Mouse (Mus musculus): ENCODE data around the gene 1700020N01Rik. TPM values are rescaled to one million over a fixed set of nuclear protein-coding genes. Genes with fewer than 3 reads are reported as not detected.

Gene 1700020N01Rik
- polyA plus RNA-seq, 1 experiment, result not detected

- no peak overlapping the region for H3K4me3 ChIP-seq (ENCODE audit: insufficient read depth, low read depth, low read length)
- H3K27ac ChIP-seq (ENCODE audit: insufficient read depth, low read depth, low read length), result no peak overlapping the region
- 88% methylated on average over 5 of the region's 5 CpGs for WGBS
- no peak for TF ChIP-seq POLR2A (IDR thresholded peaks at IDR 0.05; ENCODE audit: insufficient read depth, low read depth, low read length)
- TF ChIP-seq CTCF (IDR thresholded peaks at IDR 0.05; ENCODE audit: insufficient read depth, low read depth, low read length), result no peak
- H3K4me1 ChIP-seq (ENCODE audit: control insufficient read depth, insufficient read depth, low read length), result no peaks in the 10 kb centered on the region
These were observed 77.2 kb downstream of the 1700020N01Rik start for GRCm38 (mm10) chr10:21670168-21670567.

Other genes starting within 250 kb of the 1700020N01Rik start
- not detected in 2 replicates for gene Aldh8a1, start 215.9 kb upstream of the 1700020N01Rik start, polyA plus RNA-seq (2012; ENCODE audit: insufficient read depth, insufficient read length, low replicate concordance, missing spikeins)

All from olfactory bulb, adult 2 months (tissue).